Mouse (Mus musculus) gastrocnemius, adult 8-10 months (tissue): ENCODE measurements around the gene Ctcf. TPM values are rescaled to one million over a fixed set of nuclear protein-coding genes. Genes with fewer than 3 reads are reported as not detected.
A peak's percentile ranks its signal among the peaks of the same experiment; 100 is the strongest.

Experiments
- DNase-seq, 2 experiments: peaks; one replicate each; pipeline ENCODE4 v3.0.0; 2022; ENCODE audit warnings: low spot score in 2 of 2
- total RNA-seq, 4 experiments: library from RNA; stranded (reverse); gene quantifications; 2 replicates each; pipeline ENCODE4 v1.2.4; 2022

The Ctcf gene
- total RNA-seq, 4 experiments from 2014 or later: 32.9 to 39.2 (median 34.2) TPM

DNA sequence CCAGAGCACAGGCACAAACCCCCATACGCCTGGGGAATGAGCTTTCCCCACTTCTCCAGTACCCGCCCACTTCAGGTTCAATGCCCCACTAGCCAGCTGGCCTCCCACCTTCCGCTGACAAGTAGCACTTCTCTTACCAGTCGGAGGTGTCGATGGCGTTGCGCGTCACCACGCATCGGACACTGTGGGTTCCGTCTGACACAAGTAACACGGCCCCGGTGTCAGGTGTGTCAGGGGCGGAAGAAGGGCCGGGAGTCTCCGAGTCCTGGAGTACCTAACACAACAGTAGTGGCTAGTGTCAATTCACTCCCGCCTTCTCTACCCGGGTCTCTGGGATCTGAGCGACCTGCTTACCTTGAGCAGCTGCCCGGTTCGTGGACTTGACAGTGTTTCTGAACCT, 64.2 kb downstream of the Ctcf start:
- DNase-seq: peak in 1 of 2 experiments; percentile 51

- peak; percentile 94 to 95 for DNase-seq
Measured at GRCm38 (mm10) chr8:105700966-105701824, 64.8 kb downstream of the Ctcf start, which contains the start of the genes Acd and Pard6a. TSS of gene Acd (minus strand) at chr8:105701102. TSS of gene Pard6a (plus strand) at chr8:105701148.

GRCm38 (mm10) chr8:105702001-105702401, 65.6 kb downstream of the Ctcf start:
- no peak for DNase-seq

GRCm38 (mm10) chr8:105702731-105703415, 66.5 kb downstream of the Ctcf start:
- no peak for DNase-seq

DNA sequence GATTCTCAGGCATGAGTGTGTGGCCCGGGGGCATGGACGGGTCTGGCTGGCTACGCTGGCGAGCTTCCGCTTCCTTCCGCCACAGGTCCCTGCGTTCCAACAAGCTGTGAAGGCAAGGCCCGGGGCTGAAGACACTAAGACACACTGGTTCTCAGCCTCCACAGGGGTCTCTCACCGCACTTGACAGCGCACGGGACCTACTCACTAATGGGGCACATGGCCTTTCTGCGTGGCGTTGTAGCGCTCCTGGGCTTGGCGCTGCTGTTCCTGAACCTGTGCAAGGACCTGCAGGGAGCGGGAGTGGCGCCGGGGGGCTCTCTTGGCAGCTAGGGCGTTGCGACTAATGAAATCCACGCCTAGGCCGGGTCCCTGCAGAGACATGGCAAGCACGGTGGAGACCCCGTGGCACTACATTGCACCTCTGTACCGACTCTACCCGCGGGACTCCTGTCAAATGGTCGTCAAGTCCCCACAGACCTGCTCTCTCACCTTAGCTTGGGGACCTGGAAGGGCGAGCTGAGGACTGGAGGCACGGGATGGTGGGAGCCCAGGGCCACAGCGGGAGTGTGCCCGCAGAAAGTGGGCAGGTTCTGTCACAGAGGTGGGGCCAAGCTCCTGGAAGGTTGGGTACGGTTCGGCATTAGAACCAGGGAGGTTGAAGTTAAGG, 67.9 kb downstream of the Ctcf start:
- DNase-seq: no peak

- no peak for DNase-seq
Measured at GRCm38 (mm10) chr8:105704955-105705354, 68.6 kb downstream of the Ctcf start.

- no peak for DNase-seq
Measured at GRCm38 (mm10) chr8:105706426-105706825, 70.1 kb downstream of the Ctcf start.

- peak; percentile 59 to 61 for DNase-seq
Measured at GRCm38 (mm10) chr8:105707498-105708403, 71.4 kb downstream of the Ctcf start, which contains the start of the genes 4933405L10Rik and Enkd1. TSS of gene 4933405L10Rik (plus strand) at chr8:105707655. TSS of gene Enkd1 (minus strand) at chr8:105708210.

DNA sequence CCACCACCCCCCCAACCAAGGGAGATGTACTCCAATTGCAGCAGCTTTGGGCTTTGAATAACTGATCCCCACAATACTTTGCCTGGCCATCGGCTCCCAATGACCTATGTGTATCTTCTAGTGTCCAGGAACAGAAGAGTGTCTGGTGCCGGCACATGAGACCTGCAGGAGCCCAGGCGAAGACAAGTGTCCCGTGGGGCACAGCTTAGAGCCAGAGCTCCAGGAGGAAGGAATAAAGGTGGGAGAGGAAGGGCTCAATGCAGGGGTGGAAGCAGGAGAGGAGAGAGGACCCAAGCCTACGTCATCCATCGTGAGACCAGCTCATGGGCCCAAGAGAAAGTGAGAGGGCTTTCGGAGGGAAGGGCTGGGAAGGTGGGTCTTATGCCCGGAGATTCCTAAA, 72.3 kb downstream of the Ctcf start:
- DNase-seq: no peak

DNA sequence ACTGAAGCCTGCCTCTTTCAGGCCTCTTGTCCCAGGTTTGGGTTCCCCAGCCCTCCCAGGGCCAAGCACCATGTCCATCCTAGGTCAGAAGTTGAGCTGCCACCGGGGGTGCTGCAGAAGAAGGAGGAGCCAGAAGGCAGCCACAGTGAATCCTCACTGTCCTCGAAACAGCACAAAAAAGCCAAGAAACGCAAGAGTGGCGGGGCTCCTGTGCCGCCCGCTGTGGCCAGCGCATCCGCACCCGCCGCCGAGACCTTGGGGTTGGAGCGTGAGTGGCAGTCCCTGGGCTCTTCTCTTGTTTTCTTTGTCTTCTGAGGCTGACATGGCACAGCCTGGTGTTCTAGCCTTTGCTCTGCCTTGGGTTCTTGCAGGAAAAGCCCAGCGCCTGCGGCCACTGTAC, 72.9 kb downstream of the Ctcf start:
- DNase-seq: no peak

DNA sequence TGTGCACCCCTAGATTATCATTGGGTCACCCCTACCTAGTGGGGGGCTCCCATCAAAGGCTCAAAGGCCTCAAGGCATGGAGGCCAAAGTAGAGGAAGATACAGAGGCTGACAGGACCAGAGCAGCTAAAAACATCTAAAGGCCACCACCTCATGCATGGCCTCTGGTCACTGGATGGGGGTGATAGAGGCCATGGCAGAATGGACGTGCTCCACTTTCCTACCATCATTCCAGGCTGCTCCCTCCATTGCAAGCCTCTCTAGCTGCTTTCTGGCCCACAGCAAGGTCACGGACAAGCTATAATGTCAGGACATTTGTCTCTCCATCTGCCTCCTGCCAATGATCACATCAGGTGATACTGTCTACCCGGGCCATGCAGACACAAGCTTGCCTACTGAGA, 75.9 kb downstream of the Ctcf start:
- no peak for DNase-seq

DNA sequence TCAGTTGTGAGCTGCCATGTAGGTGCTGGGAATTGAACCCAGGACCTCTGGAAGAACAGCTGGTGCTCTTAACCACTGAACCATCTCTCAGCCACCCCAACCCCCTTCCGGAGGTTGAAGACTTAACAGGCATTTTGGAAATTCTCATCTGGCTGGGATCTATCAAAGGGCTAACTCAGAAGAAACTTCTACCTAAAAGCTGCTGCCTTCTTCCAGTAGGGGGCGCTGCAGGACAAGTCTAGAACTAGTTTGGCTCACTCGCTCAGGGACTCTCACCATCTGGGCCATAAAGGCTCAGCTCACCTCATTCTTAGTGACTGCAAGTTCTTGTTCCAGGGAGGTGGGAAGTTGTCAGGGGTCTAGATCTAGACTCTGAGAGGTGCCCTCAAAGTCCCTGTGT, 77.8 kb downstream of the Ctcf start:
- DNase-seq: peak; percentile 73 to 77

GRCm38 (mm10) chr8:105715042-105715441, 78.7 kb downstream of the Ctcf start:
- no peak for DNase-seq

GRCm38 (mm10) chr8:105716302-105716945, 80.1 kb downstream of the Ctcf start:
- DNase-seq: no peak

DNA sequence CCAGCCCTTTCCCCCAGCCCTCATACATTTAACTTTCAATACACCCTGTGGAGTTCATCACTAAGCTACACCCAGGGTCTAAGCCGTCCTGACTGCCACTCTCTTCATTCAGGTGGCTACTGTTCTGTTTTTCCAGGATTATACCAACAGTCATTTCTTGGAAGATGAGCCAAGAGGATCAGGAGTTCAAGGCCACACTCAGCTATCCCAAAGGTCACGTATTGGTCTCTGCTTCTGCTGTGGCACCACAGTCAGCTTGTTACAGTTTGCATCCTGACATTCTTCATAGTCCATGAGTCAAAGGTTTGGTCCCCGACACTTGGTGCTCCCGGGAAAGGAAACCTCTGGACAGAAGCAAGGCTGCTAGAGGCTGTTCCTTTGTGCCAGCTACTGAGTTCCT, 83.3 kb downstream of the Ctcf start:
- DNase-seq: no peak

- no peak for DNase-seq
Measured at GRCm38 (mm10) chr8:105722861-105723260, 86.5 kb downstream of the Ctcf start.

DNA sequence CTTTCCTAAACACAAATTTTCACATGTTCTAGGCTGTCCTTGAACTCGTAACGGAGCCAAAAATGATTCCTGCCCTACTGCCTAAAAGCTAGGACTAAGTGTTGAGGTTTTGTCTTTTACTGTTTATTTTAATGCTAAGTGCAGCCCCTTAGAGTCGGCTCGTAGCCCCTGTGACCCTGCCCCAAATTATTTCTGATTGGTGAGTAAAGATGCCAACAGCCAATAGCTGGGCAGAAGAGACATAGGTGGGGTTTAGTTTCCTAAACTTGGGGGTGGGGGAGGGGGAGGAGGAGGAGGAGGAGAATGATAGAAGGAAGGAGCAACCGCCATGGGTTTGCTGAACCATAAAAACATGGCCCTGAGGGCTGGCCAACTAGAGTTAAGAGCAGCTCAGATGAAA, 89.4 kb downstream of the Ctcf start:
- no peak for DNase-seq

DNA sequence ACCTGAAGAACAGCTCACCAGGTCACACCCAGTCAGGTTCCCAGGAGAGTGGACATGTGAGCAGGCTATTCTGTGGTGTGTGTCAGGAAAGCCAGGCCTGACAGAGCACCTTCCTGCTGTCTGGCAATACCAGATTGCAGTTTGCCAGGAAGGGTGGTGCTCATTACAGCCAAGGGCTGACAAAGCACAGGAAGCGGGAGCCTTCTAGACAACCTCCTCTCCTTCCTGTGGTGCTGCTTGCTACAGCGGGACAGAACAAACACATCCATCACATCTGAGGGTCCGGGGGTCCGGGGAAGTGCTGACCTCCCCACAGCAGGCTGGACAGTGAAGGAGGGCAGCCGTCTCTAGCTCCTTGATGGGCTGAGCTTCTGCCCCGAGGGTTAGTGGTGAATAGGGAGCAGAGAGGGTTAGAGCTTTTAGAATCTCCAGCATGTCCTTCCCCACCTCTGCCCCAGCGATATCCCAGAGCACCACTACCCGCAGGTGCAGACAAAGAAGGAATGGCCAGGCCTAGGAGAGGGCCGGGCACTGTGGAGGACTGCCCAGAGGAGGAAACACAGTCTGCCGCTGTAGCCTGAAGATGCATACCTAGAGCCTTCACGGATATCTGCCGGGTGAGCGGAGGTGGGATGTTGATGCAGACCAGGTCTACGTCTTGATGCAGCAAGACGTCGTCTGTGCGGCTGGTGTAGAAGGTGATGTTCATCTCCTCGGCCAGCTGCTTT, 91.2 kb downstream of the Ctcf start:
- no peak for DNase-seq

DNA sequence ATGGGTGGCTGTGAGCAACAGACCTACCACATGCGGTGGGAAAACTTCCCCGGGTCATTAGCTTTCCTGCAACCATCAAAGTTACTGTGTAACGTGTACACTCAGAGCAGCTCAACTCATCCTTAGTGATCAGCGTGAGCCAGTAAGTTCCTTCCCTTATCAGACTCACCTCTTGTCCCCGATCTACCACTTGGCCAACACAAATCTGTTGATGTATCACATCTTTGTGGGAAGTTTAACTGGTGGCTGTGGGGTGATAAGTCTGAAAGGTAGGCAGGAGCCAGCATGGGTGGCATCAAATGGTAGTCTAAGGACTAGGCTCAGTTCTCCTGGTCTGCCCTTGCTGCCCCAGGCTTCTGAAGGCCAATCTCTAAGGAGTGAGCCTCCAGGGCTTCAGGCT, 95.8 kb downstream of the Ctcf start:
- DNase-seq: no peak
